Mouse (Mus musculus): Measurements from ENCODE around the gene Abcb9.

Gene Abcb9

DNA sequence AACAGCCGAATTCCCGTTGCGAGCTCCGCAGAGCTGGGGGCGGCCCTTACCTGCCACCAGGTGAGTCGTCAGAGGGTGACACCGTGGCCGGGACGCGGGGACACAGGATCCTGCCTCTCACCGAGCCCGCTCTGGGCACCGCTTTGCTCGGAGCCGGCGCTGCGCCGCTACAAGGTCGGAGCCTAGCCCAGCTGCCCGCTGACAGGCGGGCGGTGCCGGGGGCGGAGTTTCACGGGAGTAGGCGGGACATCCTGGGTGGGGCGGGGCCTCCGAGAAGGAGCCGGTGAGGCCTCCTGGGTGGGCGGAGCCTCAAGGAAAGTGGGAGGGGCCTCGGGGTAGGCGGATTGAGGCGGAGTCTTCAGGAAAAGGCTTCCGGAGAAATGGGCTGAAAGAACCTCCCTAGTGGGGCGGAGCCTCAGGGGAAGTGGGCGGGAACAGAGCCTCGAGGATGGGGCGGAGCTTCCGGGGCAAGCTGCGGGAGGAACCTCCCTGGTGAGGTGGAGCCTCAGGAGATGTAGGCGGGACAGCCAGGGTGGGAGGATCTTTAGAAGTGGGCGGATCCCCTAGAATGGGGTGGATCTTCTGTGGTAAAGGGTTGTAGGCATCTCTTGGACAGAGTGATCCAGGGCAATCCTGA is at the start of gene Abcb9:
Gene Abcb9, minus strand, starts transcription at position 203 of the 637 bp plus-strand sequence.
- peak; percentile 97 for DNase-seq (ENCODE audit: low spot score in 2 of 2)

DNA sequence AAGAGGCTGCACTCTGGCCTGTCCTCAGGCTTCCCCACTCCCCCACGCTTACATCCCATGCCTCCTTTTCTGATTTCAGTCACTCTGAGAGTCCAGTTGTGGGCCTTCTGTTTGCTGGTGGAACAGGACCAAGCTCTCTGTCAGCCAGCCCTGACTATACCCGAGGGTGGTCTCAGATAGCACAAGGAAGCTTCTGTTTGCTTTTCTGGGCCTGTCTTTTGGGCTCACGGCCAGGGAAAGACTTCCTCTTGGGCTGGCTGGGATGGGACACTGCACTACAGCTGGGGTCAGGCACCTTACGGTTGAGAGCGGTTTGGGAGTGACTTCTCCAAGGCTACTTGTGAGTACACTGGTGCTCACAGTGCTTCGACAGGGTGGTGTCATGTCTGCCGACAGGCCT is 42.5 kb upstream of the Abcb9 start:
- DNase-seq (ENCODE audit: low spot score in 2 of 2) = no peak

DNA sequence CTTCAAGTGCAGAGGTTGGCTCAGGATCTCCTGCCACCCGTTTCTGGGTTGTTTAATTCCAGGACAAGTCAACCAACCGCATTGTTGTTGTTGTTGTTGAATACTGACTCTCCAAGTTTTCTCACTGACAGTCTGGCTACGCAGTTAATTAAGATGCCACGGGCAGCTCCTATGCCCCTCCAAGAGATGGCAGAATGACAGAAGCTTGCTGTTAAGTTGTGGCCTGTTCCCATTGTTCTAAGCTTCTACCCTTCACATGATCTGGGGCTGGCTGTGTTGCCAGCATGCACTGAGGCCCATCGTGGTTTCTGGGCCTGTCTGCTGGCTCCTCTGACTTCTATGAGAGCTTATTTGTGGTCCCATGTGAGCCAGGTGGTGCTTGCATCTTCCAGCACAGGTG is 38.7 kb upstream of the Abcb9 start:
- no peak for DNase-seq (ENCODE audit: low spot score in 2 of 2)

DNA sequence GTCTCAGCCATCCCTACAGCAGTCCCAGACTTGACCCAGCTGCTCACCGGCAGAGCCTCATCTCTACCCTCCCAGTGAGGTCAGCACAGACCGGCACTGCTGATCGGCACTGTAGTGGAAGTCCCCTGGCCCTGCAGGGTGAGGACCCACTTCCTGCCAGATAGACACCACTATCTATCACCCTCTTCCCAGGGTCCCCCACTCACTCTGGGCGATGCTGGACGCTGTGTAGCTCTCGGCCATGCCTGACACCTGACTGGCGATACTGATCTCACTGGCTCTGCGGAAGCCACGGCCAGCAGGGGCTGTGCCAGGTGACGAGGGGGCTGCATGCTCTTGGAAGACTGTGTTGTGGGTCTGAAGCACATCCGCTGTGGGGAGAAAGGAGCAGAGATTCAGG is 29.5 kb upstream of the Abcb9 start:
- DNase-seq (ENCODE audit: low spot score in 2 of 2) = no peak

DNA sequence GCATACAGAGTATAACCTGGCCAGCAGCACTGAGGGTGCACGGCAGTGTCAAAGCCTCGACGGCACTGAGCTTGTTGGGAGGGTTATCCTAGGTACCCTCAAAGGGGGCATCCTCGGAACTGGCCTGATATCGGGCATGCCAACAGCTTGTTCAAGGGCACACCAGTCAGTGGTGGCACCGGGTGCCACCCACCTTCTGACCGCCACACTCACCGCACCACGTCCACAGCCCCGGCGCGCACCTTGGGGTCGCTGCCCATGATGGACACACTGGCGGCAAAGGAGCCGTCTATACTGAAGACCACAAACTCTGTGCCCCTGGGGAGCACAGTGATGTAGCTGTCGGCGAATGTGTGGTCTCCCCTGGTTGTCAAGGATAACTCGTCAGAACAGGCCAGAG is 26.8 kb upstream of the Abcb9 start:
- no peak for DNase-seq (ENCODE audit: low spot score in 2 of 2)

DNA sequence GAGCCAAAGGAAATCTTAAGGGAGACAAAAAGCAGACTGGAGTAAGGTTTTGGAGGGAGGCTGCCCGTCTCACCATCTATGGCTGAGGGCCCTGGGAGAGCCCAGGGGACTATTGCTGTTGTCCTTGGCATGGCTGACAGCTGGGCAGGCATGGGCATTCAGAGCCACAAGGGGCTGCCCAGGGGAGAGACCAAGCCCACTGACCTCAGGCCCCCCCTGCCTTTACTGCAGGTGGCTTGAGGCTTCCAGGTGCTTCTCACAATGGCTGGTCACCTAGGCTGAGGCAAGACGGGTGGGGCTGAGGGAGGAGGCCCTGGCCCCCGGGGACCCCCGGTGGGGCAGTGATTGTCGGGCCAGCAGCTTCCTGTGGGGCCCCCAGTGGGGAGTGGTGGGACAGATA is 23.6 kb upstream of the Abcb9 start:
- no peak for DNase-seq (ENCODE audit: low spot score in 2 of 2)

DNA sequence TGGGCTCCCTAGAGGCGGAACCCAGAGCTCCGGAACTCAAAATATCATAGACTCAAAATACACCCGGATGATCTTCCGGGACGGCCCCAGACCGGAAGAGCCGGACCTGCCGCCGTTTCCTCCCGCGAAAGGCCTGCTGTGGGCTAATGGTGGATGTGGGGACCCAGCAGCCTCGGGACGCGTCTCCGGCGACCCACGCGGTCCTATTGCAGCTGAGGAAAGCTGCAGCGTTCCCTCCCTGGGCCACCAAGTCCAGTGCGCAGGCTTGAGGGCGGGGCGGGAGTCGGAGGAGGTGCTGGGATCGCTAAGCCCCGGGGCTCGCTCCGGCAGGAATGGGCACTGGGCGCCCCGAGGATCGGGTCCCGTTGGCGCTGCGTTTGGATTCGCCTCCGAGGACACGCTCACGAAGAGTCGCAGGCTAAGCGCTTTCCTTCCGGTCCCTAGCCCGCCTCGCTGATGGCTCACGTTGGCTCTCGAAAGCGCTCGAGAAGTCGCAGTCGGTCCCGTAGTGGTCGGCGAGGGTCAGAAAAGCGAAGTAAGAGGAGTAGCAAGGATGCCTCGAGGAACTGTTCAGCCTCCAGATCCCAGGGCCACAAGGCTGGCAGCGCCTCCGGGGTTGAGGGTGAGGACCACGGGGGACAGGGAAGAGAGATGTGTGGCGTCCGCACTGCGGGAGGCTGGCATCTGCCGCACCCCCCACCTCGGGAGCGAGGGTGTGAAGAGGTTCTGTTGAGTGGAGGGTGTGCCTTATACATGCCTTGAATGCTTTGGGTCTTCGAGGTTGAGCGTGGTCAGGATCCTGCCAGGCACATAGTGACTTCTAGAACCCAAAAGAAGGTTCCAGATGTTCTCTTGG is 20.6 kb upstream of the Abcb9 start, which contains the start of gene Arl6ip4:
Gene Arl6ip4, plus strand, starts transcription at position 100 of the 856 bp plus-strand sequence.
- peak in 1 of 2 experiments; percentile 58 for DNase-seq (ENCODE audit: low spot score in 2 of 2)

DNA sequence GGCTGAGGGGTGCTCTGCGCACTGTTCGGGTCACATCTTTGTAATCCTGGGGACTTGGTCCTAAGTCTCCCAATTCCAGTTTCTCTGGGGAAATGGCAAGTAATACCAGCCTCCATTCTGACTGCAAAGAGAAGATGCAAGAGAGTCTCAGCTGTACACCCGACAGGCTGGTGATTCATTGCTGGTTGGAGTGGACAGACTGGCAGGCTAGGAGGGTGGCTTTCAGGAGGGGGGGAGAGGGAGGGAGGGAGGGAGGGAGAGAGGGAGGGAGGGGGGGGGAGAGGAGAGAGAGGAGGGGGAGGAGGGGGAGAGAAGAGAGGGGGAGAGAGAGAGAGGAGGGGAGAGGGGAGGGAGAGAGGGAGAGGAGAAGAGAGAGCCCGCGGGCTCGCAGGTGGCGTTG is 19.9 kb upstream of the Abcb9 start:
- DNase-seq (ENCODE audit: low spot score in 2 of 2) = no peak

DNA sequence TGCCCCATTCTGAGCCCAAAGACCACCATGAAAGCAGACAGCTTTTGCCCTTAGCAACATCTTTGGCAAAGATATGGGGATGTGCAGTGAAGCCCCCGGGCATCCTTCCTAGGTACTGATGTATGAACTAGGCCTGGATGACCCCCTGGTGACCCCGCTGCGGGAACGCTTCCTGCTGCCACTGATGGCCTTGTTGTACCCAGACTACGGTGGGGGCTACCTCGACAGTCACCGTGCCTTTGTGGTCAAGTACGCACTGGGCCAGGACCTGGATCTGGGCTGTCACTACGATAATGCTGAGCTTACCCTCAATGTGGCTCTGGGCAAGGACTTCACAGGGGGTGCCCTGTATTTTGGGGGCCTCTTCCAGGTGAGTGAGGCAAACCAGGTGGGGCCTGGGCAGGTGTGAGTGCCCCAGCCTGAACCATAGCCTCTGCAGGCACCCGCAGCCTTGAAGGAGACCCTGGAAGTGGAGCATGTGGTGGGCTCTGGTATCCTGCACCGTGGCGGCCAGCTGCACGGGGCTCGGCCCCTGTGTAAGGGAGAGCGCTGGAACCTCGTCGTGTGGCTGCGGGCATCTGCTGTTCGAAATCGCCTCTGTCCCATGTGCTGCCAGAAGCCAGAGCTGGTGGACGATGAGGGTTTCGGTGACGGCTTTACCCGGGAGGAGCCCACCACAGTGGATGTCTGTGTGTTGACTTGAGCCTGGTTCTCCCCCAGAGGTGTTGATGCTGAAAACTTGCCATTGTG is 18.9 kb upstream of the Abcb9 start:
- DNase-seq (ENCODE audit: low spot score in 2 of 2) = no peak

DNA sequence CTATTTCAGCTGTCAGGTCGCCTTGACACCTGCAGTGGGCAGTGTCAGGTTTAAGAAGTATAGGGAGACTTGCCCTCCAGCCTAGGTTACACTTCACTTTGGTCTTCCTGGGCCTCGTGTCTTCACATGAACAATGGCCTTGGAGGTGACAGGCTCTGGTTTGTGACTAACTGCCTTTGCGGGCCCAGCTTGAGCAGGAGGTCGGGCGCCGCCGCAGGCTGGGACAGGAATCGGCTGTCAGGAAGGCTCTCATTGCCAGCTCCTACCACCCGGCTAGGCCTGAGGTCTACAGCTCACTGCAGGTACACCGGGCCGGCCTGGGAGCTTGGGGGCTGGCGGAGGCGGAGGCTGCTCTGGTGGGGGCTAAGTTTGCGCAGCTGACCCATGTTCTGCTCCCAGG is 17.4 kb upstream of the Abcb9 start:
- no peak for DNase-seq (ENCODE audit: low spot score in 2 of 2)

DNA sequence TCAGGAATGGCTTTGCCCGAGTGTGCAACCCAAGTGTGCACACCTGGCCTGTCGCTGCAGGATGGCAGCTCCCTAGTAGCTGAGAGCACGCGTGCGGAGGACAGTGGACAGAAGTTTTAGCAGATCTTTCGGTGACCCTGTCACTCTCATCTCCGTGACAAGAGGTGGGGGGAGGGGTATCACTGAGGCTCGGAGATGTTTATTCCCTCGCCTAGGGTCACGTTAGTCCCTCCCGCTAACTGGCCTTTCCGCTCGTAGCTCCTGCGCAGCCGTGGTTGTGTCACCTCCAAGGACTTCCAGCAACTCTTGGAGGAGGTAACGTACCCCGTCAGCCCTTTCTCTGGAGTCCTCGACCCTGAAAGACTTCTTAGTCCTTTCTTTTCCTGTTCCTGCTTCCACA is 16.9 kb upstream of the Abcb9 start:
- DNase-seq (ENCODE audit: low spot score in 2 of 2) = no peak

DNA sequence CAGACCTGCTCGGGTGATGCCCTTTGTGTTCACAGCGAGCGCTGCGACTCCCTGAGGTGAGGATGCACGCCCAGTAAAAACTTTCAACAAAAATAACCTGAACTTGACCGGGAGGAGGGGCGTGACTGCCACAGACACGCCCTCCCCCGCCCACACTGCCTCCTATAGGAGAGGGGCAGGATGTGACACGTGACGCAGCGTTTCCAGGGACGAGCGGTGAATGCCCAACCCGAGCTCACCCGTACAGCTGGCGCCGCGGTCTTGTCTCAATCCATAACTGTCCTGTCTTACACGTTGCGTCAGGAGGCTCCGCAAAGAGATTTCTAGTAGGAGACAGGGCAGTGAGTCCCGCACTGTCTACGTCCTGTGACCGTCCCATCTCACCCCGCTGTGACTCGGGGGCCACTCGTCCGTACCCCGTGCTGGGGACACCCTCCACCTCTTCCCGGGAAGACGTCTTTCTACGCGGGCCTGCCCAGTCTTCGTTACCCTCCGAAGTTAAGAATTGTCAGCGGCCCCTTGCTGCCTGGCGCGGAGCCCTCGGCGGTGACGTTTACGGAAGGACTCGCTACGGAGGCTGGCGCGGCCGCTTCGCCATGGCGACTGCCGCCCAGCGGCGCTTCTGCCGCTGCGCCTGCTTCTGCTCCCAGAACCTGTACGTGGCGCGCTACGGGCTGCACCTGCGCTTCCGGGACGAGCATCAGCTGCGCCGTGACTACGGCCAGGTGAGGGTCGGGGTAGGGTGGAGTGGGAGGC is 16.3 kb upstream of the Abcb9 start, which contains the start of gene Ogfod2:
Gene Ogfod2, plus strand, starts transcription at position 556 of the 756 bp plus-strand sequence.
- peak; percentile 89 to 90 for DNase-seq (ENCODE audit: low spot score in 2 of 2)

DNA sequence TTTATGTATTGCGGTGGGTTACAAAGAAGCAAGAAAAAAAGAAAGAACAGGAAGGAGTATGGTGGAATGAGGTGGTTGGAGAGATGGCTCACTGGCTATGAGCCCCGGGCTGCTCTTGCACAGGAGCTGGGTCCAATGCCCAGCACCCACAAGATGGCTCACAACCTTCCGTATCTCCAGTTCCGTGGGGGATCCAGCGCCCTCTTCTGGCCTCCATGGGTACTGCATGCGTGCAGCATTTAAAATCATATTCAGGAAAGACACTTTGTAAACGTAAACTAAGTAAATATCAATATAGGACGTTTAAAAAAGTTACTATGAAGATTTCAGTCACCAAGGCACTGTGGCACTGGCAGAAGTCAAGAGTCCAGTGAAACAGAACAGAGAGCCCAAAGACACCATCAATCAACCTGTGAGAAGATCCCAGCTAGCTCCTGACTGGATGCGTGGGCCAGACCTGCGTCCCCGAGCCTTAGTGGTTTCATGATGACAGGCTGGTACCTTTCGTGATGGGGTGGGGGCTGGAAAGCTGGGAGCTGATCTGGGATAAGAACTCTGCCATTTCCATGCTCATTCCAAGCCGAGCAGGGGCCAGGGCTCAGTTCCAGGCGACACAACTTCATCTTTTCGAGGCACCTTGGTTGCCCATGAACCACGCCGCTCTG is 15.6 kb upstream of the Abcb9 start:
- no peak for DNase-seq (ENCODE audit: low spot score in 2 of 2)

DNA sequence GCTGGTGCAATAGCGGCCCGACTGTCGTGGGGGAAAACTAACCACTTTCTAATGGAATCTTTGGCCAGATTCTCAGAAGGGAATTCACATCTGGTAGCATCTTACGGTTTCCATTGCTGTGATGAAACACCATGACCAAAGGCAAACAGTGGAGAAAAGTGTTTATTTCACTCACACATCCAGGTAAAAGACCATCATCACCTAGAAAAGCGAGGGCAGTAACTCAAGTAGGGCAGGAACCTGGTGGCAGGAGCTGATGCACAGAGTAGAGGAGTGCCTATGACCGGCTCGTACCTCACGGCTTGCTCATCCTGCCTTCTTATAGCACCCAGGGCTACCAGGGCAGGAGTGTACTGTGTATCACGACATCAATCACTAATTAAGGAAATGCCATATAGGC is 8.0 kb upstream of the Abcb9 start:
- DNase-seq (ENCODE audit: low spot score in 2 of 2) = no peak

DNA sequence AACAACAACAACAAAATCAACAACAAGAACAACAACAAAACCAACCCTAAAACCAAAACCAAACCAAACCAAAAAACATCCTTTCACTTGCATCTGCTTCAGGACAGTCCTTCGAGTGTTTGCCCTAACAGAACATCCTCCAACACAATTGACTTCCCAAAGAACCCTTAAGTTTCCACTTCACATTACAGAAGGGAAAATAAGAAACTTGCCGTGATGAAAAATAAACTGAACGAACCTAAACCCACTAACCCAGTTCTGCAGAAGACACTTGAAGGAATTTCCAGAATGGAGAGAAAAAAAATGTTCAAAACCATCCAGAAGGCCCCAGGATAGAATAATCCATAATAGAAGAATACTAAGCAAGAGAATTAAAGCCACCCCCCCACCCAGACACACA is 7.4 kb upstream of the Abcb9 start:
- DNase-seq (ENCODE audit: low spot score in 2 of 2) = no peak

DNA sequence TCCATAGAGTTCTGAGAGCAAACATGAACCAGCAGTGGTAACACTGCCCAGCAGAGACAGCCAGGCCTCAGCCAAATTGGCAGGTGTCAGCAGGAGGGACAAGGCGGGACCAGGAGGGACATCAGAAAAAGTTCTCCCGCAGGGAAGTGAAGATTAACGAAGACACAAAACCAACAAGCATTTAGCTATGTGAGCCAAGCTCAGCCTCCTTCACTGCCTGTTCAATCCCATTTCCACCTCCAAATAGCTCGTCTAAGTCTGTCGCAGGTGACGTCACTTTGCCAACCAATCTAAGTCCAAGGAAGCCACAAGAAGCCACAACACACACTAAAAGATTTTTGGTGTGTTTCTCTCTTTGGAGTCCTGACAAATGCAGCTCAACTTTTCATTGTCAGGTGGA is 6.7 kb upstream of the Abcb9 start:
- DNase-seq (ENCODE audit: low spot score in 2 of 2) = no peak

DNA sequence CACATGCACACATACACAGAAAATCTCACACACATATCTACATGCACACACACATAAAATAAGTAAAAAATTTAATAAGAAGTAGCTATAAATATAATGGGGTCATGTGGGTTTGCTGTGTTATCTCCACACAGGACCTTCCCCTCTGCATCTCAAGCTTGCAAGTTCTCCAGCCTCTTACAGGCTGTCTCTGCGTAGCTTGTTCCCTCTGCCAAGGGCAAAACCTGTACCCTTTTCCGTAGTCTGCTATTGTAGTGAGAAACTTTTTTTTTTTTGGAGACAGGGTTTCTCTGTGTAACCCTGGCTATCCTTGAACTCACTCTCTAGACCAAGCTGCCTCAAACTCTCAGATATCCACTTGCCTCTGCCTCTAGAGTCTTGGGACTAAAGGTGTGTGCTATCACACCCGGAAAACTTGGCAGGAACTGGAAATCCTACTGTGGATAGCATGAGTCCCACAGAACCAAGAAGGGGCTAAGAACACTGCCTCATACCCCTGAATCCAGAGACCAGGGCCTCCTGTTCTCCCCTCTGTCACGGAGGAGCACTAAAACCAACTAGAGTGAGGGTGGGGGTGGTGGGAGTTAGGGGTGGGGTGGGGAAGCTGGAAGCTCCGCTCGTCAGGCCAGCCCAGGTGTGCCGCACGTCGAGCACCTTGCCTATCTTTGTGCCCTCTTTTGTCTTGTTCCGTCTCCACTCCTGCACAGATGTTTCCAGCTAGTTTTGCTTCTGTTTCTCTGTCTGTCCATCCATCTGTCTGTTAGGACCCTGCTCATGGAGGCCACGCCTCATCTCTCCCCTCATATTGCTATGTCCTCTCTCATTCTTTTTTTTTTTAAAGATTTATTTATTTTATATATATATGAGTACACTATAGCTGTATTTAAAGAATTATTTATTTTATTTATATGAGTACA is 4.8 kb upstream of the Abcb9 start:
- DNase-seq (ENCODE audit: low spot score in 2 of 2) = no peak

DNA sequence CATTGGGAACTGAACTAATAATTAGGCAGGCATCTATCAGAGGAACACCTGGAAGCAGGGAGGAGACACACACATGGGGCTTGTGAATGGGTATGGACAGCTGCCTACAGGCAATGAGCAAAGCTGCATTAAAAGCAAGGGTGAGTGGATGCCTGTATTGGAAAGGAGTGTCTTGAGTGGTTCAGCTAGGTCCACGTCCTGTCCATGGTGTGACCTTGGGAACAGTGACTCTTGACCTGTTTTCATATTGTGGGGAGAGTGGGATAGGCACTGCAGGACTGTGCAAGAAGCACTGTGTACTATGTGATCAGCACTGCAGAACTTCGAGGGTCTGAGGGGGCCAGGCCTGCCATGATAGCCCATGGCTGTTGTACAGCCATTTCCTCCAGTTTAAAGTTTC is 3.3 kb upstream of the Abcb9 start:
- no peak for DNase-seq (ENCODE audit: low spot score in 2 of 2)

DNA sequence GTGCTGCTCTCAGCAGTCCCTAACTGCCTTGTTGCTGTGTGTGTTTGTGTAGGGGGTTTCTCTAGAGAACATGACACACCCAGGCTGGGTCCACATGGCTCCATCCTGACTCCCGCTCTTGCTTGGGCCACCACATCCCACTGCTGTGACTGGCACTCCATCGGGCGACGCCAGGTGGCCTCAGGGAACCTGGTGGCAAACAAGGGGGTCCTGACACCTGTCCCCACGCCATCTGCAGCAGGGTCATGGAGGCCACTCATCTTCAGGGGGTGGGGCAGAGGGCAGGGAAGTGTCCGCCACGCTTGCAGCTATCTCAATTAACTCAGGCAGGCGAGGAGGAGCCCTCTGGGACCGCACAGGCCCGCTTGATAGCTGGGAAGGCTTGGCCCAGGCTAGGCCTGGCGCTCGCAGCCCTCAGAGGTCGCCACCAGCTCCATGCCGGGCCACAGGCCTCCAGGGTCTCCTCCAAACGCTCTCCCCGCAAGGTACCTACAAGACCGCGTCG is 469 bp downstream of the Abcb9 start:
- DNase-seq (ENCODE audit: low spot score in 2 of 2) = no peak
